Mouse (Mus musculus) lung, postnatal 0 days (tissue): Measurements from ENCODE around the gene Iqgap1. TPM values are rescaled to one million over a fixed set of nuclear protein-coding genes. Genes with fewer than 3 reads are reported as not detected.

Experiments
- ATAC-seq: fragments of 200-750 bp; cut with Nextera tagmentation; 2 replicates; pipeline ENCODE4 v1.8.0; 2017; ENCODE audit warnings: moderate library complexity
- DNase-seq: peaks from one replicate; pipeline ENCODE4 v3.0.0-alpha.2; 2016; ENCODE audit warnings: low spot score
- H3K27ac ChIP-seq: fragments of 300-500 bp; sonication (generic); 2 replicates; pipeline ENCODE4 v1.5.1; 2014; ENCODE audit warnings: antibody characterized with exemption, mild to moderate bottlenecking, low read length, mixed read lengths
- H3K27me3 ChIP-seq: fragments of 300-500 bp; sonication (generic); replicated peaks from 2 replicates; pipeline ENCODE4 v1.6.1; 2014; ENCODE audit warnings: low read length, mixed read lengths; ENCODE audit not compliant: insufficient read depth
- H3K36me3 ChIP-seq: fragments of 300-500 bp; sonication (generic); 2 replicates; pipeline ENCODE4 v1.6.1; 2014; ENCODE audit warnings: low read length, mixed read lengths; ENCODE audit not compliant: insufficient read depth
- H3K4me1 ChIP-seq: fragments of 300-500 bp; sonication (generic); 2 replicates; pipeline ENCODE4 v1.6.1; 2014; ENCODE audit warnings: antibody characterized with exemption, low read depth, low read length, mixed read lengths; ENCODE audit not compliant: insufficient read depth
- H3K4me2 ChIP-seq: fragments of 300-500 bp; sonication (generic); replicated peaks from 2 replicates; pipeline ENCODE4 v1.6.1; 2014; ENCODE audit warnings: low read depth, mild to moderate bottlenecking, low read length, moderate library complexity, mixed read lengths
- H3K4me3 ChIP-seq: fragments of 300-500 bp; sonication (generic); 2 replicates; pipeline ENCODE4 v1.5.1; 2014; ENCODE audit warnings: low read depth, low read length
- H3K9ac ChIP-seq: fragments of 300-500 bp; sonication (generic); replicated peaks from 2 replicates; pipeline ENCODE4 v1.6.1; 2014; ENCODE audit warnings: low read depth, mild to moderate bottlenecking
- H3K9me3 ChIP-seq: fragments of 300-500 bp; sonication (generic); 2 replicates; pipeline ENCODE4 v1.6.1; 2016; ENCODE audit warnings: low read length, mixed read lengths
- CTCF ChIP-seq: IDR thresholded peaks from 2 replicates; pipeline ENCODE4 v1.5.1; 2016; ENCODE audit warnings: antibody characterized with exemption, mild to moderate bottlenecking
- EP300 ChIP-seq: IDR thresholded peaks from 2 replicates; pipeline ENCODE4 v1.6.1; 2016; ENCODE audit warnings: antibody characterized with exemption, mild to moderate bottlenecking, control low read depth
- WGBS: fragments of 180-500 bp; shearing (Covaris S2); extraction: QIAGEN DNeasy Blood & Tissue Kit; methylation state at CpG from one replicate; pipeline ENCODE4 v1.1.7; 2014; 5-methylcytosine and 5-hydroxymethylcytosine counted together
- polyA plus RNA-seq: library from polyadenylated mRNA; unstranded; fragments of >200 nt; fragmentation: Nextera tagmentation; extraction: Ambion mirVana; gene quantifications from 2 replicates; pipeline ENCODE4 v1.2.1, GENCODE M21; 2015

The Iqgap1 gene
- polyA plus RNA-seq, 1 experiment from 2014 or later = 153 TPM

- WGBS = 69% methylated on average over 15 of the region's 15 CpGs
- no peaks in the 10 kb centered on the region for H3K27me3 ChIP-seq
- 0 out of 2 replicates have a peak, but pooled peaks have one; percentile 0 for ATAC-seq
- H3K9ac ChIP-seq = no peak overlapping the region
- no peaks in the 10 kb centered on the region for H3K9me3 ChIP-seq
- peaks cover 18% of the 10 kb centered on the region; the same call in 1 of the 2 replicates for H3K4me1 ChIP-seq
- H3K36me3 ChIP-seq = no peaks in the 10 kb centered on the region
- H3K27ac ChIP-seq = peak overlapping the region; percentile 86
- TF ChIP-seq EP300 (no peak), CTCF (no peak)
- H3K4me3 ChIP-seq = no peak overlapping the region
- no peak for DNase-seq
- H3K4me2 ChIP-seq = peak overlapping the region; percentile 17; the same call in 1 of the 2 replicates
These were observed 50.9 kb downstream of the Iqgap1 start for GRCm38 (mm10) chr7:80774615-80775447.

- peak overlapping the region; percentile 86 for H3K27ac ChIP-seq
- H3K4me2 ChIP-seq = peak overlapping the region; percentile 17; the same call in 1 of the 2 replicates
- WGBS = 19% methylated on average over 14 of the region's 14 CpGs
- no peaks in the 10 kb centered on the region for H3K27me3 ChIP-seq
- no peaks in the 10 kb centered on the region for H3K36me3 ChIP-seq
- H3K9ac ChIP-seq = no peak overlapping the region
- ATAC-seq (peak; percentile 90), DNase-seq (peak; percentile 95)
- TF ChIP-seq CTCF = no peak
- TF ChIP-seq EP300 = peak; percentile 96
- peaks cover 20% of the 10 kb centered on the region; the same call in 1 of the 2 replicates for H3K4me1 ChIP-seq
- no peak overlapping the region for H3K4me3 ChIP-seq
- no peaks in the 10 kb centered on the region for H3K9me3 ChIP-seq
These were observed 51.8 kb downstream of the Iqgap1 start for GRCm38 (mm10) chr7:80773834-80774614.

- Histone ChIP-seq H3K27me3 (no peaks in the 10 kb centered on the region), H3K4me1 (peaks cover 19% of the 10 kb centered on the region; the same call in 1 of the 2 replicates), H3K4me2 (no peak overlapping the region), H3K27ac (0 out of 2 replicates have a peak overlapping the region, but pooled peaks have one; percentile 20), H3K36me3 (peaks cover 12% of the 10 kb centered on the region; the same call in 1 of the 2 replicates), H3K4me3 (no peak overlapping the region), H3K9me3 (no peaks in the 10 kb centered on the region), H3K9ac (no peak overlapping the region)
- WGBS = 66% methylated on average over 2 of the region's 2 CpGs
- TF ChIP-seq CTCF = no peak
- no peak for TF ChIP-seq EP300
- ATAC-seq (no peak), DNase-seq (no peak)
These were observed 55.3 kb downstream of the Iqgap1 start for GRCm38 (mm10) chr7:80770466-80770865.

- peak overlapping the region; percentile 38; the same call in 1 of the 2 replicates for H3K27ac ChIP-seq
- H3K9ac ChIP-seq = no peak overlapping the region
- peaks cover 11% of the 10 kb centered on the region; the same call in 1 of the 2 replicates for H3K4me1 ChIP-seq
- 0 out of 2 replicates have a peak, but pooled peaks have one; percentile 3 for TF ChIP-seq CTCF
- TF ChIP-seq EP300 = no peak
- peaks cover 12% of the 10 kb centered on the region; the same call in 1 of the 2 replicates for H3K36me3 ChIP-seq
- H3K9me3 ChIP-seq = no peaks in the 10 kb centered on the region
- H3K27me3 ChIP-seq = no peaks in the 10 kb centered on the region
- DNase-seq (no peak), ATAC-seq (no peak)
- no peak overlapping the region for H3K4me3 ChIP-seq
- WGBS = 77% methylated on average over 11 of the region's 11 CpGs
- no peak overlapping the region for H3K4me2 ChIP-seq
These were observed 58.9 kb downstream of the Iqgap1 start for GRCm38 (mm10) chr7:80766861-80767312.

- no peaks in the 10 kb centered on the region for H3K27me3 ChIP-seq
- no peak overlapping the region for H3K27ac ChIP-seq
- H3K9me3 ChIP-seq = no peaks in the 10 kb centered on the region
- no peak overlapping the region for H3K9ac ChIP-seq
- H3K36me3 ChIP-seq = peaks cover 12% of the 10 kb centered on the region; the same call in 1 of the 2 replicates
- WGBS = 49% methylated on average over 3 of the region's 3 CpGs
- peaks cover 11% of the 10 kb centered on the region; the same call in 1 of the 2 replicates for H3K4me1 ChIP-seq
- TF ChIP-seq CTCF (no peak), EP300 (peak; percentile 41; the same call in 1 of the 2 replicates)
- ATAC-seq = peak; percentile 15; the same call in 1 of the 2 replicates
- no peak overlapping the region for H3K4me3 ChIP-seq
- peak; percentile 54 for DNase-seq
- no peak overlapping the region for H3K4me2 ChIP-seq
These were observed 59.7 kb downstream of the Iqgap1 start for GRCm38 (mm10) chr7:80766072-80766471.
